Mouse (Mus musculus) embryonic stem cell, embryonic (primary cell): Measurements from ENCODE around the gene Zfp446.

ENCODE experiments used
- CTCF ChIA-PET, 4 experiments: fragments of 300-600 bp in 2 of 4; fragments of 350-600 bp in 2 of 4; sonication (Branson Sonifier 250); formaldehyde crosslinking; loops; one replicate each; lab custom pipeline; 2022; ENCODE audit warnings: inconsistent platforms in 2 of 4; lab: Charles Lee
- POLR2A ChIA-PET, 4 experiments: fragments of 300-600 bp in 2 of 4; fragments of 350-600 bp in 2 of 4; sonication (Branson Sonifier 250); formaldehyde crosslinking; loops; one replicate each; lab custom pipeline; 2022; ENCODE audit warnings: antibody characterized with exemption in 4 of 4, inconsistent platforms in 1 of 4; lab: Charles Lee

The Zfp446 gene

DNA sequence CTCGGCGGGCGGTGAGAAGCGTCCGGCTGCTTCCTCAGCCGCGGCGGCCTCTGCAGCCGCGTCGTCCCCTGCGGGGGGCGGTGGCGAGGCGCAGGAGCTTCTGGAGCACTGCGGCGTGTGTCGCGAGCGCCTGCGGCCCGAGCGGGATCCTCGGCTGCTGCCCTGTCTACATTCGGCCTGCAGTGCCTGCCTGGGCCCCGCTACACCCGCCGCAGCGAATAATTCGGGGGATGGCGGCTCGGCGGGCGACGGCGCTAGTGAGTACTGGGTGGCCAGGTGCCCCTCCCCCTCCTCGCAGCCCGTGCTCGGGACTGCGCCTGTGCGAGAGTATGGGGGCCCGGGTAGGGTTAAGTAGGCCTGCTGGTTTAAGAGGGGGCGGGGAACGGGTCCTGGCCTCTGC is 47.2 kb downstream of the Zfp446 start:
- ChIA-PET CTCF (no interaction called here), POLR2A (interaction anchor here in 3 of 4 experiments (0.9 to 21.4 kb wide), 20 partner anchors 8 to 103 kb away, joined by 3 to 694 read pairs (median 8); partner anchors contain the start of genes Chmp2a (in 3 of the 3), Zbtb45 (in 3 of the 3), Rnf225 (in 2 of the 3) and Ube2m (in 2 of the 3))

DNA sequence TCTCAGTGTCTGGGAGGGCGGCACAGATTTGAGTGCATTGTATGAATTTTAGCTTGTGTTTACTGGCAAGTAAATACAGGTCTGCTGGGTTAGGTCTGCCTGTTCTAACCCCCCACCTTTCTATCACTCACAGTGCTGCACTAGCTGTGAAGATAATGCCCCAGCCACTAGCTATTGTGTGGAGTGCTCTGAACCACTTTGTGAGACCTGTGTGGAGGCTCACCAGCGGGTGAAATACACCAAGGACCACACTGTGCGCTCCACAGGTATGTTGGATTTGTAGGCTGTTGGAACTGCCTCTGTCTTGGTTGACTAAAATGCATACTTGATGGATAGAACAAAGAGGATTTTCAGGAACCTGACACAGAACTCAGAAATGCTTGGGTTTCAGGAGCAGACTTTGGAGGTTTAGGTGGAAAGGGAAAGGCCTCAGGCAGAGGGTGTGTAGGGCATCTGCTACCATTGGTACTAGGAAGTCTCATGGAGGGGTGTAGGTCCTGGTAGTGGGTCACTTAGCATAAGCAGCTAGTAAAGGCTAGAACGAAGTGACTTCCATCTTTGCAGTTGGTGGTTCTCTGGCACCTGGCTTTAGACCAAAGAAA is 48.0 kb downstream of the Zfp446 start:
- ChIA-PET POLR2A (interaction anchor here (0.6 to 21.4 kb wide), 29 partner anchors 9 to 122 kb away, joined by 3 to 694 read pairs (median 7); partner anchors contain the start of genes Chmp2a (in 3 of the 4), Zbtb45 (in 3 of the 4), Mzf1 (in 2 of the 4) and Rnf225 (in 2 of the 4)), CTCF (interaction anchor here in 1 of 4 experiments (2.7 kb wide), 1 partner anchor 15 kb away, joined by 8 read pairs; the partner anchor contains the start of gene Zbtb45)

DNA sequence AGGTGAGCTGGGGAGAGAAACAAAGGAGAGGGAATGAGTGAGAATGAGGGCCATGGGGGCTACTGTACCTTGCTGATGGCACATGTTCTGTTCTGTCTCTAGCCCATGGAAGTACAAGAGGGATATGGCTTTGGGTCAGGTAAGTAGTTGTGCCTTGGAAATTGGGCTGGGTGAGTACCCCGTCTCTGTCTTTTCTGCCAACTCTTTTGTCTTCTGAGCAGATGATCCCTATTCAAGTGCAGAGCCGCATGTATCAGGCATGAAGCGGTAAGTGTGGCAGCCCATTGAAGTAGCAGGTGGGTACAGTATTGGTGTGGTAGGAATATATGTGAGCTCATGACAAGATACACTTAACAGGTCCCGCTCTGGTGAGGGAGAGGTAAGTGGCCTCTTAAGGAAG is 51.3 kb downstream of the Zfp446 start:
- POLR2A ChIA-PET, result interaction anchor here in 3 of 4 experiments (0.5 to 21.4 kb wide), 28 partner anchors 8 to 195 kb away, joined by 3 to 694 read pairs (median 5); partner anchors contain the start of genes Ube2m (in 3 of the 3), Zbtb45 (in 3 of the 3), Zfp446 (in 3 of the 3) and Rnf225 (in 2 of the 3)
- CTCF ChIA-PET, result interaction anchor here in 1 of 4 experiments (1.0 kb wide), 1 partner anchor 18 kb away, joined by 3 read pairs; no protein-coding TSS in a partner anchor

- ChIA-PET POLR2A (interaction anchor here (0.8 to 21.4 kb wide), 19 partner anchors 8 to 127 kb away, joined by 3 to 694 read pairs (median 17); partner anchors contain the start of genes Zbtb45 (in 4 of the 4), Rps5 (in 2 of the 4), Chmp2a (in 1 of the 4) and Rnf225 (in 1 of the 4)), CTCF (interaction anchor here in 1 of 4 experiments (1.2 to 2.0 kb wide), 4 partner anchors 17 to 25 kb away, joined by 5 to 8 read pairs (median 5); partner anchors contain the start of gene Zbtb45)
These were observed 53.4 kb downstream of the Zfp446 start for GRCm38 (mm10) chr7:13031069-13031468.

DNA sequence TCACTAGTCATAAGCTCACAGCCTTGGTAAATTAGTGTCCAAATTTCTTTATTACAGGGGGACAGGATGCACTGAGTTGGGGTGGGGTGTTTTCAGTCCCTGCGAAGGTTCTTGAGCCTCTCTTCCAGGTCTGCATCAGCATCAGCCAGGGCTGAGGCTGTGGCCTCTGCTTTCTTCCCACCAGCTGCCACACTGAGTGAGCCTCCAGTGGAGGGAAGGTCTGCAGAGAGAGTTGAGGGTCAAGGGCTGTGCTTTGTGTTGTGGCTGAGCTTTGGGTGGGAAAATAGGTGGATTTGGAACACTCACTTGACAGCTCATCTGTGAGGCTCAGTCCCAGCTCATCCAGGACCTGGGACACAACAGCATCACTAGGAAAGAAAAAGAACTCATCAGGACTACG is 54.3 kb downstream of the Zfp446 start:
- CTCF ChIA-PET, result no interaction called here
- POLR2A ChIA-PET, result interaction anchor here (0.6 to 21.4 kb wide), 27 partner anchors 9 to 110 kb away, joined by 3 to 694 read pairs (median 4); partner anchors contain the start of genes Rps5 (in 3 of the 4), Zbtb45 (in 3 of the 4), Zfp446 (in 3 of the 4) and Rnf225 (in 1 of the 4)

DNA sequence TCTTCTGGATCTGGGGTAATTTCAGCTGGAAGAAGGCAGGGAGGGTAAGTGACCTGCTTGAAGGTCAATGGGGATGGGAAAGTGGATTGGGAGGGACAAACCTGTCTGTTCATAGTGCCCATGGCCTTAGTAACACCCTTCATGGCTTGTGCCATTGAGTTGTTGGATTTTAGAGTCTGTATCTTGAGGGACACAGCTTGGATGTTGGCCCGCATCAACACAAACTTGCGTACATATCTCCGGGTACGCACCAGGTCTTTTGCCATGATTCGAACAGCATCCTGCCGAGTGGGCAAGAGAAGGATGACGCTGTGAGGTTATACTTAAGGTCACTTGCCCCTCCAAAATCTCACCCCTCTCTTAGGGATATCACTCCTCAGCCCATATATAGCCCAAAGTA is 54.9 kb downstream of the Zfp446 start:
- CTCF ChIA-PET, result interaction anchor here in 1 of 4 experiments (1.4 kb wide), 1 partner anchor 23 kb away, joined by 3 read pairs; the partner anchor contains the start of gene Zbtb45

DNA sequence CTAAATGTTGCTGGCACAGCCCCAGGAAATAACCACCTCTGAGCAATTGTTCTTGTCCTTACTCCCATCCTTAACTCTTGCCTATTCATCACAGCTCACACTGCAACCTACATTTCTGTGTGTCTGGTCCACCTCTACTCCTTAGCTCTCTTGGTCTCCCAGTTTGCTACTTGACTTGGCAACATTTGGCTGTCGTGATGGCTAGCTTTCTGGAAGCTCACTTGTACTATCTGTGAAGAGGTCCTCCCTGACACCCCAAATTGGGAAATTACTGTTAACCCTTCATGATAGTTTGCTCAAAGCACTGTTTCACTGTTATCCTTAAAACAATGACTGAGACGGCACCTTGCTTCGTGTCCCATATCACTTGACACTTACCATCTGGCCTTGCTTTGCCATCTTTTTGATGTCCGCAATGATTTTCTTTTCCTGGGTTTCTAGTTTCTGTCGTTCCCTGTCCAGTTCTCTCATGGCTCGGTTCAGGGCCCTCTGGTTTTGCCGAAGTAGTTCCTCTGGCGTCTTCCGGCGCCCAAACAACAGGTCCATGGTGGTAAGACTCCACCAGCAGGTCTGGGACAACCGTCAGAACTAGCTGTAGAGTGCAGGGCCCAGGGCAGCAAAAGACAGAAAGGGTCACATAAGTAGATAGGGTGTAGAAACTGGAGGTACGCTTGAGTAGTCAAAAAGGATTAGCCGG is 56.0 kb downstream of the Zfp446 start:
- ChIA-PET POLR2A (interaction anchor here (0.7 to 21.4 kb wide), 22 partner anchors 9 to 107 kb away, joined by 3 to 694 read pairs (median 8); partner anchors contain the start of genes Zfp446 (in 3 of the 4), Rnf225 (in 2 of the 4), Zbtb45 (in 2 of the 4) and Mzf1 (in 1 of the 4)), CTCF (interaction anchor here in 2 of 4 experiments (1.4 kb wide), 2 partner anchors 23 to 24 kb away, joined by 3 read pairs; partner anchors contain the start of gene Zbtb45 (in 2 of the 2))

More for the DNA sequence above, 54.9 kb downstream of the Zfp446 start:
- POLR2A ChIA-PET, result interaction anchor here (0.6 to 21.4 kb wide), 26 partner anchors 8 to 111 kb away, joined by 3 to 694 read pairs (median 5); partner anchors contain the start of genes Zfp446 (in 3 of the 4), Rps5 (in 2 of the 4), Zbtb45 (in 2 of the 4) and Rnf225 (in 1 of the 4)

GRCm38 (mm10) chr7:13034148-13034977 is 56.7 kb downstream of the Zfp446 start, which contains the start of gene Chmp2a:
Gene Chmp2a (minus strand): TSS chr7:13034807.
- POLR2A ChIA-PET, result interaction anchor here in 3 of 4 experiments (0.9 to 21.4 kb wide), 33 partner anchors 7 to 154 kb away, joined by 3 to 694 read pairs (median 7); partner anchors contain the start of genes Rps5 (in 3 of the 3), Zbtb45 (in 3 of the 3), Zfp446 (in 3 of the 3) and Mzf1 (in 2 of the 3)
- CTCF ChIA-PET, result interaction anchor here in 1 of 4 experiments (1.4 kb wide), 1 partner anchor 24 kb away, joined by 3 read pairs; the partner anchor contains the start of gene Zbtb45
